Mouse (Mus musculus): Measurements from ENCODE around the gene Selenon.
"Not testable (repeated sequence)": the region's sequence is repeated elsewhere in the genome, so short reads cannot be mapped to it uniquely, and the experiment has no call there.

Selenon gene

DNA sequence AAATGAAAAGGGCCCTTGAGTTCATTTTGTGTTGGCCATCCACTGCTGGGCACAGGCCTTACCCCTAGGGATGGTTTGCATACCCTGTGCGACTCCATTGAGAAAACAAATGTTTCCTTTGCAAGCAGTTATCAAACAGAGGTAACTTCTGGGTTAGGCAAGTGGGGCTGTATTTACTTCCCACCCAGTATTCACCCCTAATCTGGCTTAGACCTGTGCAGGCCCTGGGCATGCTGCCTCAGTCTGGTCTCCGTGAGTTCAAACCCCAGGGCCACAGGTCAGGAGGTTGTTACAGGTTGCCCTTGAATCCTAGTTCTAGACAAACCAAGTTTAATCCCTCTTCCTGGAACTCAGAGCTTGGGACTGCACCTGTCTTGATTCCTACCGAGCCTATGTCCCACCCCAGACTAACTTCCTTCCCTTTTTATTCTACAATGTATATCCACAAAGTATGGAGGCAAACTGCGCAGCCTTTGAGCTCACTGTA, 46.6 kb downstream of the Selenon start:
- DNase-seq = no peak

DNA sequence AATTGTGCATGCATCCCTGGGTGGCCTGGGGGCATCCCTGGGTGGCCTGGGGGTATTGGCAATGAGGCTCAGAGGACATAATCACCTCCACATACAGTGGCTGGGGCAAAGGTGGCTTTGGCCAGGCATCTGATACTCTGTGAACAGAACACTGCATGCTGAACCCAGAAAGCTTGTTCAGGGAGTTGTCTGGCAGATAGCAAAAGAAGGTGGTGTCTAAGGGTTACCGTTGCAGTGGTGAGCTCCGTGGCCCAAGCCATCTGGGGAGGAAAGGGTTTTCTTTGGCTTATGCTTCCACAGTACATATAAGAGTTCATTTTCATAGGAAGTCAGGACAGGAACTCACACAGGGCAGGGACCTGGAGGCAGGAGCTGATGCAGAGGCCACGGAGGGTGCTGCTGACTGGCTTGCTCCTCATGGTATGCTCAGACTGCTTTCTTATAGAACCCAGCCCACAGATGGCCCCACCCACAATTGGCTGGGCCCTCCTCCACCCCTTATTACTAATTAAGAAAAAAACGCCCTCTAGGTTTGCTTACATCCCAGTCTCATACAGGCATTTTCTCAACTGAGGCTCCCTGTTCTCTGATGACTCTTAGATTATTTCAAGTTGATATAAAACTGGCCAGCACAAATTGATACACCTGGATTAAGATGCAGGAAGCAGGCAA, 48.1 kb downstream of the Selenon start:
- DNase-seq = no peak

DNA sequence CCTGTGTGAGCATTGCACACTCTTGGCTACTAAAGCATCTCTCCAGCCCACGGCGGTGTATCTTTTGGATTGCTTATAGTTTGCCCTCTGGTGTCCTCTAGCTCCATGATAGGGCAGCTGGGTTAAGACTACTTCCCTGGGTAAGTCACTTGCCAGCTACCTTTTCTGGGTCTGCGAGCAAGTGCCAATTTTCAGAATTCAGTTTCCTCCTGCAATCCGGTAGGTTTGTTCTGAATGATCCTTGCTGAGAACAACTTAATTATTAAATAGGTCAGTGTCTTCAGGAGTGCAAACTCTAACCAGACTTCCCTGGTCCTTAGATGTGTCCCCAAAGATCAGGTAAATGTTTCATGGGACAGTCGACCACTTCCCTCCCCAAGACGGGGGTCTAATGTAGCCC, 50.9 kb downstream of the Selenon start:
- no peak for DNase-seq

DNA sequence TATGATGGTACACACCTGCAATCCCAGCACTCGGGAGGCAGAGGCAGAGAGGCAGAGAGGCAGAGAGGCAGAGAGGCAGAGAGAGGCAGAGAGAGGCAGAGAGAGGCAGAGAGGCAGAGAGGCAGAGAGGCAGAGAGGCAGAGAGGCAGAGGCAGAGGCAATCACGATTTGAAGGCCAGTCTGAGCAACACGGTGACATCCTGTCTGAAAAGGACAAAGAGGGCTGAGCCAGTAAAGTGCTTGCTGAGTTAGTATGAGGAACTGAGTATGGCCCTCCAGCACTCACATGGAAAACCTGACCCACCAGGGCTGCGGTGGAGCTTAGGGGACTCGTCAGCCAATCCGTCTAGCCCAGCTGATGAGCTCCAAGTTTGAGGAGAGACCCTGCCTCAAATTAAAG, 53.0 kb downstream of the Selenon start:
- DNase-seq = not testable (repeated sequence)

DNA sequence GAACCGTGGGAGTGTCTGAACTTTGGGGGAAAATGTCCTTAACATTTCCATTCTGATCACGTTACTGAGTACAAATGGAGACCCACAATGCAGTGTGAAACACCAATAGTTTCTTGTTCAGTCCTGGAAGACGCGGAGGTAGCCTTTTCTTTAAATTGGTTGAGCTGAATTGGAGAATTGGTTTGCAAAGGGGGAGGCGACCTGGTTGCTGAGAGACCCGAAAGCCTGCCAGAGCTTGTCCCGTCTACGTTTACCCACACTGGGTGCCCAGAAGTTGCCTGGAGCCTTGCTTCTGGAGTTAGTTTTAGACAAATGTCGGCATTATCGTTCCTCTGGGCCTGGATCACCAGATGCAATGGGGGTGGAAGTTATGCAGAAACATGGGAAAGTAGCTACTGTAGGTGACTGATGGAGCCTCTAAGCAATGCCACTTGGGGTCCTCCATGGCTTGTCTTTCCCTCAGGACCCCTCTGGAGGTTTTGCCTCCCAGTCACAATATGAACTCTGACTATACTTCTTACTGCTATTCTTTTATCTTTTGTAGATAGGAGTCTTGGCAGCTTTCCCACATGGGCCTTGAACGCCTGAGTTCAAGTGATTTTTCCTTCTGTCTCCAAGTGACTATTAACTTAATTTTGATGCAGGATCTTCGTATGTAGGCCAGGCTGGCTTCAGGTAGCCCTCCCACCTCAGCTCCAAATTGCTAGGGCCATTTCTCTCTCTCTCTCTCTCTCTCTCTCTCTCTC, 53.8 kb downstream of the Selenon start:
- peak; percentile 50 for DNase-seq

DNA sequence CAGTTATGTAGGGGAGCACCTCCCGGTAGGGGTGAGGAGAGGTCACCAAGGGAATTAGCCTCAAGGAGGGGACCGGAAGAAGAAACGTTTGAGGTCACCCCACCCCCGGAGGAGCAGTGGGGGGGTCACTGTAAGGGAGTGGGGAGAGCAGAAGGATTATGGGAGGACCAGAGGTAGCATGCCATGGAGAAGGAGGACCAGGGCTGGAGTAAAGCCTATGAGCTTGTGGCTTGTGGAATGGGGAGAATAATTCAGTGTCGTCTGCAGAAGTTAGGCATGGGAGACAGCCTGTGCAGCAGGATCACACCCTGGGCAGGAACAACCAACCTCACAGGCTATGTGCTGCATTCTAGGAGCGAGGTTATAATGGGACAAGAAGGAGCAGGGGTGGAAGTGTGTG, 54.7 kb downstream of the Selenon start:
- DNase-seq = no peak

DNA sequence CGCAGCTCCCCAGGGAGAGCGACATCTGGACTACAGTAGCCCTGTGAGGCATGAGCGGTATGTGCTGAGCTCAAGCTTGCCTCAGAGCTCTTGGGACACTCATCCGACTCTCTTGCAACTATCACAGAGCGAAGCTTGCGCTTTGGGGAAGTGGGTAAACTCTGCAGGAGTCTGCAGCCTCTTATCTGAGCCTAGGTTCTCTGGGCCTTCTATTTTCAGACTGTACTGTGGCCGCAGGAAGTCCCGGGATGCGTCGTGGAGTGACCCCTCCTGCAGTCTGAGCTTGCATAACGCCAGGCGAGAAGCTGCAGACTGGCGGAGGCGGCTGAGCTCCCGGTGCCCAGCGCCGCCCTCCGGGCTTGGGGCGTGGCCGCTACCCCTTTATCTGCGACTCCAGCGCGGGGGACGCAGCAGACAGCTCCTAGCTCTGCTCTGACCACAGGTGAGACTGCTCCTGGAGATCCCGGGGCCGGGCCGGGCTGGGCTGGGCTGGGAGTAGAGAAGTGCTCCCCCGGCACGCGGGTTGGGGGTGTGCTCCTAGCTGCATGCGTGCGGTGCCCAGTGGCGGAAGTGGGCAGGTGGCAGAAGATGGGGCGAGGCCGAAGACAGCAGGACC, 55.3 kb downstream of the Selenon start, which contains the start of gene Paqr7:
TSS of gene Paqr7 (plus strand) at position 103 of the 616 bp plus-strand sequence.
- peak; percentile 92 for DNase-seq

DNA sequence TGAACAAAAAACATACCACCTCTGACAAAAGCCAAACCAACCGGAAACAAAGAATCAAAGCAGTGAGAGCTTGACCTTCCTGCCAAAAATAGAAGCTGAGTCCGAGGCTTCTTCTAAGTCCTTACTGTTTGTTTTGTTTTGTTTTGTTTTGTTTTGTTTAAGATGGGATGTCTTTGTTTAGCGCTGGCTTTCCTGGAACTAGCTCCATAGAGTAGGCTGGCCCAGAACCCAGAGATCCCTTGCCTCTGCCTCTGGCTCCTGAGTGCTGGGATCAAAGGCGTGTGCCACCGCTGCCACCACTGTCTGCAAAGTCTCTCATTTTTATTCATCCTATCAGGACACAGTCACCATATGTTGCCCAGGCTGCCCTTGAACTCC, 56.4 kb downstream of the Selenon start:
- no peak for DNase-seq

DNA sequence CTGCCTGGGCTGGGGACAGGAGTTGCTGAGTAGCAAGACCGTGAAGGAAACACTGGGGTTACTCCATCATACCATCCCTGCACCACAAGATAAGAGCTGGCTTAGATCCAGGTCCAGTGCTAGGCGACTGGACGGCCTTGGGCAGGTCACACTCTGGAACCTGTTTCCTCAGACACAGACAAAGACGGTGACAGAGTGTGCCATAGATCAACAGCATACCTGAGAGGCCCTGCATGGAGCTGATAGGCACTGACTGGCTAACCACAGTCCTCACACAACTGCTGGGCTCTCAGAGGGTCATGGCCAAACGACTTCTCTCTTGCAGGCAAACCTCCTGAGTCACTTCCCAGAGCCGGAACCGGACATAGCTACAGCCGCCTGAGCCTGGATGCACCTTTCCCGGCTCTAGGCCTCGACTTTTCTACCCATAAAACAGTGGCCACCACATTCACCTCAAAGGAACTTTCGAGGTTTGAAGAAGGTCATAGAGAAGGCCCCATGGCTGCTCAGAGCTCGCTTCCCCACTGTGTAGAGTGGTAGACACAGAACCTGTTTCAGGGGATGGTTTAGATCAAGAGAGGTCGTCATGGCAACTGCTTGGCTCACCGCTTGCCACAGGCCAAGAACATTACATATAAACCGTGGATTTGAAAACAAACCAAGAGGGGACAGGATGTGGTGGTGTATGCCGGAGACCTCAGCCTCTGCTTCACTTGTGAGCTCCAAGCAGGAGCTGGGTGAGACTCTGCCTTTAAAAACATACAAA, 57.0 kb downstream of the Selenon start:
- DNase-seq = no peak

DNA sequence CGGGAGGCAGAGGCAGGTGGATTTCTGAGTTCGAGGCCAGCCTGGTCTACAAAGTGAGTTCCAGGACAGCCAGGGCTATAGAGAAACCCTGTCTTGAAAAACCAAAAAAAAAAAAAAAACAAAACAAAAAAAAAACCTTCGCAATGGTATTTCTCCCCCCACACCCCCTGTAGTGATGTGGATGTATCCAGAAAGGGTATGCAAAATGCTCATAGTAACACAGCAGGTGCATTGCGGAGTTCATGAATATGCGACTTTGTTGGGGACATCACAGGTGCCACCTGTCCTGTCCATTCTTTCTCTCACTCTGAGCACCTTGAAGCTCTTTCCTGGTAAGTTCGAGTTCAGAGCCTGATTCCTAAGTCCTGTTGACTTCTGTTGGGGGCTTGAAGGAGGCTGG, 57.8 kb downstream of the Selenon start:
- DNase-seq = not testable (repeated sequence)

DNA sequence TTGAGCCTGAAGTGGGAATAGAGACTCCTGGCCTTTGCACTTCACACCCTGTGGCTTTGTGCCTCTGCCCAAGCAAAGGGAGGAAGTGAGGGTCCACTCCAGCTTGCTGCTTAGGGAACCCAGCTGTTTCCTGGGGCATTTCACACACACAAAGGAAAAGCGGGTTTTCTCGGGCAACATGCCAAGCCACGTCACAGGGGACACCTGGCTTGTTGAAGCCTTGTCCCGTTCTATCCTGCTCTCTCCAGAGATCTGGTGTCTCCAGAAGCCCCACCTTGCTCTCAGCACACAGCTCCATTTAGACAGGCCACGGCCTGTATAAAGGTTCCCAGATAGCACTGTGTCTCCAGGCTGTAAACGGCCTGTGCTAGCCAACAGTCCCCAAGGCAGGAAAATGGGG, 60.2 kb downstream of the Selenon start:
- peak; percentile 57 for DNase-seq

DNA sequence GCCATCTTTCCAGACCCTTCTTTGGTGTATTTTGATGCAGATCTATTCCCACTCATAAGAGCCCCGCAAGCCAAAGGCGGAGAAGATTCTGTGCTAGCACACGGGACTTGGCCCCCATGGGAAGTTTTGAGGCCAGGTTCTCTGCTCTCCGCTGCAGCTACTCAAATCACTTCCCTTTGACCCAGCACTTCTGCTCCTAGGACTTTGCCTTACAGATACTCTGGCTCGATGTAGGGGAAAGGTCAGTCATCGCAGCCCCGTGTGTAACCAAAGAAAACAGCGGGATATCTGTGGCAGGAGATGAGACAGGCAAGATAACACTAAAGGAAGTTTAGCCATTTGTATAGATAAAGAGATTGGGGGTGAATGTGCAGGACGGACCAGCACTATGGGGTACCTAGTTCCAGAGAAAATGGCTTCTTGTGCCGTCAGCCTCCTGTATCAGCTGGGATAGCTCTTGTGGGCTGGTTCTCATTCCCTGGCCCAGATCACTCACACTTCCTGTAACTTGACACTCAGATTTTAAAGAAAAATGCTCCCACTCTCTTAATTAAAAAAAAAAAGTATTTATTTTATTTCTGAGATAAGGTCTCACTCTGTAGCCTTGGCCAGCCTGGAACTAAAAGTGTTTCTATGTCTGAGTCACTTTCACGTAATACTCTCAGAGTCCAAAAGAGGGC, 61.8 kb downstream of the Selenon start:
- DNase-seq = no peak

DNA sequence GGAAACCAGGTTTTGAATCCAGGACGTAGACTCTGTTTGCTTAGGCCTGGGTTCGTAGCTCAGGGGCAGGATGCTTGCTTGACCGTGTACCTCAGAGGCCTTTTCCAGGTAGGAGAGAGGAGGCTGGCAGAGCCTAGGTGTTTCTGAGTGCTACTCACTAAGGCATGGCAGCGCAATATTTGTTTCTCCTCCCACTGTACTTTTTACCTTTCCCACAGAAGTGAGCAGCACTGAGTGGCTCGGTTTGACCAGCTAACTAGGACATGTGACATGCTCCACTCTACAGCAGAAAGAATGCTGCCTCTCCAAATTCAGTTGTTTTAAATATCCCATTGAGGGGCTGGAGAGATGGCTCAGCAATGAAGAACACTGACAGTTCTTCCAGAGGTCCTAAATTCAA, 63.8 kb downstream of the Selenon start:
- DNase-seq = no peak
